Mouse (Mus musculus) embryonic facial prominence, embryonic 15.5 days (tissue): Measurements from ENCODE around the gene Gm8180. TPM values are rescaled to one million over a fixed set of nuclear protein-coding genes. Genes with fewer than 3 reads are reported as not detected.

Experiments used
- polyA plus RNA-seq: library from polyadenylated mRNA; unstranded; fragments of >200 nt; fragmentation: Nextera tagmentation; extraction: Ambion mirVana; gene quantifications from 2 replicates; pipeline ENCODE4 v1.2.1, GENCODE M21; 2015

Gm8180 gene
- polyA plus RNA-seq, 1 experiment from 2014 or later = not detected

Other genes starting within 250 kb of the Gm8180 start
- not detected in 2 replicates for gene Gm5799, start 241.2 kb downstream of the Gm8180 start, polyA plus RNA-seq
- gene Gm17654, start 205.6 kb downstream of the Gm8180 start, polyA plus RNA-seq = not detected in 2 replicates
- not detected in 2 replicates for gene Gm10375, start 176.7 kb downstream of the Gm8180 start, polyA plus RNA-seq
- gene Gm8165, start 107.5 kb downstream of the Gm8180 start, polyA plus RNA-seq = not detected in 2 replicates
- gene Gm7324, start 86.9 kb downstream of the Gm8180 start, polyA plus RNA-seq = 0.75 and 0.76 TPM in 2 replicates
- gene Gm16506, start 57.3 kb downstream of the Gm8180 start, polyA plus RNA-seq = not detected in 2 replicates
- not detected in 2 replicates for gene Gm6526, start 36.9 kb downstream of the Gm8180 start, polyA plus RNA-seq
- 0.24 TPM in 1 of 2 replicates, not detected in the other for gene Ear1, start 90.8 kb upstream of the Gm8180 start, polyA plus RNA-seq
- gene Ear10, start 138.8 kb upstream of the Gm8180 start, polyA plus RNA-seq = not detected in 2 replicates
- gene Gm8113, start 140.6 kb upstream of the Gm8180 start, polyA plus RNA-seq = 5.5 and 5.9 TPM in 2 replicates
- gene Ang5, start 172.3 kb upstream of the Gm8180 start, polyA plus RNA-seq = not detected in 2 replicates
- not detected in 2 replicates for gene Ang6, start 217.5 kb upstream of the Gm8180 start, polyA plus RNA-seq